Mouse (Mus musculus) forebrain, embryonic 15.5 days (tissue): ENCODE measurements around the gene Oosp2. TPM values are rescaled to one million over a fixed set of nuclear protein-coding genes. Genes with fewer than 3 reads are reported as not detected.

Experiments used
- ATAC-seq: fragments of 200-750 bp; cut with Nextera tagmentation; replicated peaks from 2 replicates; pipeline ENCODE4 v1.8.0; 2017; ENCODE audit warnings: mild to moderate bottlenecking, moderate TSS enrichment, moderate library complexity
- H3K27ac ChIP-seq: fragments of 300-500 bp; sonication (generic); replicated peaks from 2 replicates; pipeline ENCODE4 v1.5.1; 2015; ENCODE audit warnings: mild to moderate bottlenecking, inconsistent platforms
- H3K27me3 ChIP-seq: fragments of 300-500 bp; sonication (generic); 2 replicates; pipeline ENCODE4 v1.6.1; 2015; ENCODE audit warnings: inconsistent platforms
- H3K36me3 ChIP-seq: fragments of 300-500 bp; sonication (generic); 2 replicates; pipeline ENCODE4 v1.6.1; 2015; ENCODE audit warnings: mild to moderate bottlenecking, inconsistent platforms
- H3K4me1 ChIP-seq: fragments of 300-500 bp; sonication (generic); 2 replicates; pipeline ENCODE4 v1.6.1; 2015; ENCODE audit warnings: inconsistent platforms
- H3K4me2 ChIP-seq: fragments of 300-500 bp; sonication (generic); replicated peaks from 2 replicates; pipeline ENCODE4 v1.6.1; 2015; ENCODE audit warnings: mild to moderate bottlenecking, inconsistent platforms
- H3K4me3 ChIP-seq: fragments of 300-500 bp; sonication (generic); 2 replicates; pipeline ENCODE4 v1.5.1; 2015; ENCODE audit warnings: mild to moderate bottlenecking, inconsistent platforms
- H3K9ac ChIP-seq: fragments of 300-500 bp; sonication (generic); replicated peaks from 2 replicates; pipeline ENCODE4 v1.6.1; 2015; ENCODE audit warnings: mild to moderate bottlenecking, inconsistent platforms
- H3K9me3 ChIP-seq: fragments of 300-500 bp; sonication (generic); 2 replicates; pipeline ENCODE4 v1.6.1; 2016; ENCODE audit warnings: inconsistent platforms
- WGBS: fragments of 180-500 bp; shearing (Covaris S2); methylation state at CpG from one replicate; pipeline ENCODE4 v1.1.7; 2015; ENCODE audit warnings: mixed read lengths; 5-methylcytosine and 5-hydroxymethylcytosine counted together
- polyA plus RNA-seq: library from polyadenylated mRNA; unstranded; fragments of >200 nt; fragmentation: Nextera tagmentation; extraction: Ambion mirVana; gene quantifications from 2 replicates; pipeline ENCODE4 v1.2.1, GENCODE M21; 2015

Oosp2 gene
- polyA plus RNA-seq, result not detected in 2 replicates

DNA sequence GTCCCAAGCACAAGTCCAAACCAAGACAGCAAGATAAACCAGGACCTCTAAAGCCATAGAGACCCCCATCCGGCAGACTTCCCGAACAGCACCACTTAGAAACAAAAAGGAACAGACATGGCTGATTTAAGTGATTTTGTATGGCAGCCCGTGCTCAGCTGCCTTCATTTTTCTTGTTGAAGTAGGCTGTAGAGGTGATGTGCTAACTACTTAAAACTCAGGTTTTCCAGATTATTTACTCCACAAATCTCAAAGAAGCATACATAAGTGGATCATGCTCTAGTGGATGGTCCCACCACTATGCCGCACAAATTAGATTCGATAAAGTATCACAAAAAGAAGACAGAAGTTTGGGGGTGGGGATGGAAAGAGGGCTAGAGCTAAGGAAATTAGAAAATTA is at the start of gene Oosp2:
Gene Oosp2 (minus strand): TSS at position 101 of the 400 bp plus-strand sequence.
- ATAC-seq, result no peak
- H3K4me1 ChIP-seq, result no peaks in the 10 kb centered on the region

DNA sequence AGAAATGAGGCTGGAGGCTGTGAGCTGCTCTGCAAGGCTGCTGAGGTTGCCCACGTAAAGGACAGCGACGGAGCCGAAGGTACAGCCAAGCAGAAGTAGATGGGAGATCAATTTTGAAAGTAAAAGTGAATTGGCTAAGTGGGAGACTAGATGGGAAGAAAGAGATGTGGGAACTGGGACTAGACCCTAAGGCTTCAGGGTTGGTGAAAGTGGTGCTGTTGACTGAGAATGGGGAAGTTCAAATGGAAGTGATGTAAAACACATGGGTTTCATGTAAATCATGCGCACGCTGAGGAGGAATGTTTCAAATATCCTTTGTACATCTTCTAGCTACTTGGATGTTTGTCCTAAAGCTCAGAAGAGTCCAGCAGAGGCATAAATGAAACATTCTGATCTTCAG is 38.0 kb upstream of the Oosp2 start:
- no peak overlapping the region for H3K4me2 ChIP-seq
- ATAC-seq, result no peak
- 93% methylated on average over 6 of the region's 6 CpGs for WGBS
- H3K9me3 ChIP-seq, result no peaks in the 10 kb centered on the region
- H3K27me3 ChIP-seq, result no peaks in the 10 kb centered on the region
- no peak overlapping the region for H3K4me3 ChIP-seq
- no peak overlapping the region for H3K27ac ChIP-seq
- no peaks in the 10 kb centered on the region for H3K4me1 ChIP-seq
- H3K9ac ChIP-seq, result no peak overlapping the region
- no peaks in the 10 kb centered on the region for H3K36me3 ChIP-seq

More for the DNA sequence above, at the start of gene Oosp2:
- no peak within 1 kb of the TSS for H3K4me2 ChIP-seq
- H3K27ac ChIP-seq, result no peak within 1 kb of the TSS
- 90% methylated on average over 5 of the region's 5 CpGs for WGBS
- no peak within 1 kb of the TSS for H3K4me3 ChIP-seq
- H3K36me3 ChIP-seq, result no peaks in the 10 kb centered on the region
- no peak within 1 kb of the TSS for H3K9ac ChIP-seq
- no peaks in the 10 kb centered on the region for H3K27me3 ChIP-seq
- H3K9me3 ChIP-seq, result no peaks in the 10 kb centered on the region

DNA sequence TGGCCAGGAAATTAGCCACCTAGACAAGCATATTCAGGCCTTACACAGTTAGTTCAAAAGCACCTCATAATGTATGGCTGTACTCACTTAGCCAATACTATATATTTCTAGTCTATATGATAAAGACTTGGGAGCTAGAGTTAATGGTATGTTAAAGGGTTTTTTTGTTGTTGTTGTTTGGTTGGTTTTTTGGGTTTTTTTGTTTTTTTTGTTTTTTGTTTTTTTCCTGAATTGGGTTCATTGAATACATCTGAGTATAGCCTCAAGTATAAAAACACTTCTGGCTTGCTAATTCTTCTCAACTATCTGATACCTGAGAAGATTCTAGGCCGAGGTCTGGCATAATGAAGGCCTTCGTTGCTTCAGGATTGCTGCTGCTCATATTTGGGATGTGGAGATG is 36.4 kb upstream of the Oosp2 start, which contains the start of gene Oosp3:
Gene Oosp3 (plus strand): TSS at position 301 of the 400 bp plus-strand sequence.
- H3K9ac ChIP-seq, result no peak within 1 kb of the TSS
- H3K36me3 ChIP-seq, result no peaks in the 10 kb centered on the region
- no peaks in the 10 kb centered on the region for H3K9me3 ChIP-seq
- ATAC-seq, result no peak
- H3K4me2 ChIP-seq, result no peak within 1 kb of the TSS
- H3K27me3 ChIP-seq, result no peaks in the 10 kb centered on the region
- 86% methylated on average over 2 of the region's 2 CpGs for WGBS
- H3K27ac ChIP-seq, result no peak within 1 kb of the TSS
- no peak within 1 kb of the TSS for H3K4me3 ChIP-seq
- no peaks in the 10 kb centered on the region for H3K4me1 ChIP-seq

DNA sequence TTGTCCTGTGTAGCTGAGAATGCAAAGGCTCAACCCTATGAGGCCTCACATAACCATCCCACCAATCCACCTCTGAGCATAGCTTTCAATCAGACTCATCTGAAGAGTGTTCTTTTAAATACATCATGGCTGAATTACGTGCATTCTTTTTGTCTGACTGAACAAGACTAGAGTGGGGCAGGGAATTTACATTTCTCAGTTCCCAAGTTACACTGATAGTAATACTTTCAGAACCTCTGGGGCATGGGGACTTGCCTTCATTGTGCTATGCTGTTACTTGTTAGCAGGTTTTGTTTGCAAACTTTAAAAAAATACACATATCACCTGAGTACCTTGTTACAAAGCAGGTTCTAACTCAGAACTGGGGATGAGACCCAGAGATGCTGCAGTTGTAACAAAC is 31.1 kb upstream of the Oosp2 start:
- 62% methylated on average over 1 of the region's 1 CpGs for WGBS

GRCm38 (mm10) chr19:11690839-11691238 is 30.5 kb upstream of the Oosp2 start, which contains the start of gene Oosp1:
Gene Oosp1 (minus strand): TSS chr19:11691150.
- H3K4me2 ChIP-seq, result no peak within 1 kb of the TSS
- H3K36me3 ChIP-seq, result no peaks in the 10 kb centered on the region
- WGBS, result 71% methylated on average over 5 of the region's 5 CpGs
- no peaks in the 10 kb centered on the region for H3K9me3 ChIP-seq
- no peaks in the 10 kb centered on the region for H3K4me1 ChIP-seq
- H3K27me3 ChIP-seq, result no peaks in the 10 kb centered on the region
- H3K27ac ChIP-seq, result no peak within 1 kb of the TSS
- no peak for ATAC-seq
- H3K9ac ChIP-seq, result no peak within 1 kb of the TSS
- no peak within 1 kb of the TSS for H3K4me3 ChIP-seq

More for the DNA sequence above, 31.1 kb upstream of the Oosp2 start:
- Histone ChIP-seq H3K4me2 (no peak overlapping the region), H3K4me1 (no peaks in the 10 kb centered on the region), H3K27me3 (no peaks in the 10 kb centered on the region), H3K4me3 (no peak overlapping the region), H3K9ac (no peak overlapping the region), H3K36me3 (no peaks in the 10 kb centered on the region), H3K27ac (no peak overlapping the region), H3K9me3 (no peaks in the 10 kb centered on the region)
- no peak for ATAC-seq

- Histone ChIP-seq H3K36me3 (no peaks in the 10 kb centered on the region), H3K9me3 (no peaks in the 10 kb centered on the region), H3K4me3 (no peak overlapping the region), H3K4me2 (no peak overlapping the region), H3K27ac (no peak overlapping the region), H3K9ac (no peak overlapping the region), H3K27me3 (no peaks in the 10 kb centered on the region), H3K4me1 (no peaks in the 10 kb centered on the region)
- no peak for ATAC-seq
Observed at GRCm38 (mm10) chr19:11661562-11661961, 1.2 kb upstream of the Oosp2 start.

DNA sequence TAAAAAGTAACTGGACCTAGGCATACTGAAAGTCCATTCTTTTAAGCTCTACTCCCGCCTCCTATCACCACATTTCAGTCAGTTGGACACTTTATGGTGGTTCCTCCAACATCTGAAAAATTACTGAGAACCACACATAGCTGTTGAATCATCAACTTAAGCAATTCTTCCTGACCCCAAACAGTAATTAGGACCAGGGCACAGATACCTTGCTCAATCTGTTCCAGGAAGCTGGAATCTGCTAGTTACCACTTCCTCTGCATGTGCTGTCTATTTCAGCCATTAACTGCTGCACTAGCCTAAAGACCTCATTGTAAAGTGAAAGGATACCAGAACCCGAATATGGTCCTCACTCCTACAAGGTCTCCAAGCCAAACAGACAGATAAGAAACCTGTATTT is 1.2 kb downstream of the Oosp2 start:
- Histone ChIP-seq H3K36me3 (no peaks in the 10 kb centered on the region), H3K4me1 (no peaks in the 10 kb centered on the region), H3K27me3 (no peaks in the 10 kb centered on the region), H3K4me2 (no peak overlapping the region), H3K27ac (no peak overlapping the region), H3K4me3 (no peak overlapping the region), H3K9me3 (no peaks in the 10 kb centered on the region), H3K9ac (no peak overlapping the region)
- WGBS, result 77% methylated on average over 2 of the region's 2 CpGs
- ATAC-seq, result no peak

GRCm38 (mm10) chr19:11649564-11649963 is 10.8 kb downstream of the Oosp2 start:
- Histone ChIP-seq H3K9ac (no peak overlapping the region), H3K9me3 (no peaks in the 10 kb centered on the region), H3K4me2 (no peak overlapping the region), H3K27me3 (no peaks in the 10 kb centered on the region), H3K4me1 (no peaks in the 10 kb centered on the region), H3K36me3 (no peaks in the 10 kb centered on the region), H3K27ac (no peak overlapping the region), H3K4me3 (no peak overlapping the region)
- 86% methylated on average over 4 of the region's 4 CpGs for WGBS
- no peak for ATAC-seq

DNA sequence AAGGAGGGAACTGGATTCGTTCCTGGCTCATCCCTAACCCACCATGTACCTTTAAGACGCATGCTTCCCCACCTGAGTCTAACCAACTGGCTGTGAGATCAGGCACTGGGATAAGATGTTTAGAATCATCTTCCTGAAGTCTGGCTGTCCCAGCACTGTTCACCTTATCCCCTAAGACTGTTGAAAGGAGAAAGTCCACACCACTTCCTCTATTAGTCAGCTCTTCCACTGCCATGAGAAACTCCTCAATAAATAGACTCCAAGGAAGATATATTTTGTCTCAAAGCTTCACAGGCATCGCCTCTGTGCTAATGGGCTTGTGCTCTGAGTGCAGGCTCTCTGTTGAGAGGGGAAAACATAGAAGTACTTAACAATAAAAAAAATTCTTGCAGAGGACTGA is 14.2 kb downstream of the Oosp2 start:
- 85% methylated on average over 3 of the region's 3 CpGs for WGBS
- ATAC-seq, result no peak
- H3K4me1 ChIP-seq, result no peaks in the 10 kb centered on the region

DNA sequence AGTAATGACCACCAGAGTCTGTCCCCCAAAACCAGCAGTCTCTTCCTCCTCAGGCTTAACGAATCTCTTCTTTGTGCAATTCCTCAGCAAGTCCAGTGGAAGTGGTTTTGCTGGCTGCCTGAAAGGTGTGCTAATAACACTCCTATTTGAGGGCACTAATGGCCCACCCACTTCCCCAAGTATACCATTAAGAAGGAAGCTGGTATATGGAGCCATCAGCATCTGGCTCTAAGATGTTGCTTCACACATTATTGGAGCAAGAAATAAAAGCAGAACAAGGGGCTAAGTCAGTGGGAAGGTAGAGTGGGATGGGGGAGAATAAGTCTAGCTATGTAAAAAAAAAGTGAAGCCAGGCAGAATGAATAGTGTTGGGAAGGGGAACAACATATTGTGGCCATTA is 19.6 kb downstream of the Oosp2 start, which contains the start of gene Ms4a3:
Gene Ms4a3 (minus strand): TSS at position 120 of the 400 bp plus-strand sequence.
- ATAC-seq, result no peak
- H3K9me3 ChIP-seq, result no peaks in the 10 kb centered on the region
- no peak within 1 kb of the TSS for H3K27ac ChIP-seq
- WGBS, result 59% methylated on average over 1 of the region's 1 CpGs
- no peak within 1 kb of the TSS for H3K9ac ChIP-seq
- no peak within 1 kb of the TSS for H3K4me3 ChIP-seq
- no peak within 1 kb of the TSS for H3K4me2 ChIP-seq
- H3K4me1 ChIP-seq, result no peaks in the 10 kb centered on the region
- no peaks in the 10 kb centered on the region for H3K36me3 ChIP-seq
- H3K27me3 ChIP-seq, result no peaks in the 10 kb centered on the region

More for the DNA sequence above, 14.2 kb downstream of the Oosp2 start:
- Histone ChIP-seq H3K4me3 (no peak overlapping the region), H3K27me3 (no peaks in the 10 kb centered on the region), H3K27ac (no peak overlapping the region), H3K36me3 (no peaks in the 10 kb centered on the region), H3K9me3 (no peaks in the 10 kb centered on the region), H3K9ac (no peak overlapping the region), H3K4me2 (no peak overlapping the region)

DNA sequence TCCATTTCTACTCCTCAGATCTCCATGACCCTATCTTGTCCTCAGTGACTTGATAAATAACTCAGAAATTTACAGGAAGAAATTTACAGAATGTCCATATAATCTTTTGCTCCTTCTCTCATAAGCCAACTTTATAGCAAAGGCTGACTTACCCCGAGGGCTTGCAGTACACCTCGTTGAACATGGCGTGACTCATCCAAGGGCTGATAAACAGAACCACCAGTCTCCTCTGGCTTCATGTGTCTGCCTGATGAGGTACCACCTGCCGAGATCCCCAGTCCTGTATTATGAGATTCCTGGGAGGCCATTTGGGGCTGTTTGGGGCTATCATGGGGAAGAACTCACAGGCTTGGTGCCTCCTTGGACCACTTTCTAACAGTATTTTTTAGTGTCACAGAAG is 21.3 kb downstream of the Oosp2 start:
- Histone ChIP-seq H3K36me3 (no peaks in the 10 kb centered on the region), H3K4me1 (no peaks in the 10 kb centered on the region), H3K4me3 (no peak overlapping the region), H3K9me3 (no peaks in the 10 kb centered on the region), H3K27ac (no peak overlapping the region), H3K4me2 (no peak overlapping the region), H3K27me3 (no peaks in the 10 kb centered on the region), H3K9ac (no peak overlapping the region)
- ATAC-seq, result no peak
- WGBS, result 85% methylated on average over 4 of the region's 4 CpGs

GRCm38 (mm10) chr19:11635572-11635971 is 24.8 kb downstream of the Oosp2 start:
- Histone ChIP-seq H3K36me3 (no peaks in the 10 kb centered on the region), H3K4me2 (no peak overlapping the region), H3K27ac (no peak overlapping the region), H3K9ac (no peak overlapping the region), H3K4me3 (no peak overlapping the region), H3K9me3 (no peaks in the 10 kb centered on the region), H3K4me1 (no peaks in the 10 kb centered on the region), H3K27me3 (no peaks in the 10 kb centered on the region)
- WGBS, result 84% methylated on average over 5 of the region's 5 CpGs
- ATAC-seq, result no peak

GRCm38 (mm10) chr19:11634330-11634729 is 26.0 kb downstream of the Oosp2 start:
- Histone ChIP-seq H3K4me1 (no peaks in the 10 kb centered on the region), H3K9ac (no peak overlapping the region), H3K27me3 (no peaks in the 10 kb centered on the region), H3K4me2 (no peak overlapping the region), H3K4me3 (no peak overlapping the region), H3K27ac (no peak overlapping the region), H3K36me3 (no peaks in the 10 kb centered on the region), H3K9me3 (no peaks in the 10 kb centered on the region)
- 71% methylated on average over 2 of the region's 2 CpGs for WGBS
- no peak for ATAC-seq
